Mouse (Mus musculus) adrenal gland, adult 8-10 months (tissue): ENCODE results near the gene Gabrr3. TPM values are rescaled to one million over a fixed set of nuclear protein-coding genes. Genes with fewer than 3 reads are reported as not detected.
"Not testable (repeated sequence)": the region's sequence is repeated elsewhere in the genome, so short reads cannot be mapped to it uniquely, and the experiment has no call there.

Source experiments
- DNase-seq: peaks from one replicate; pipeline ENCODE4 v3.0.0; 2022
- total RNA-seq, 4 experiments: library from RNA; stranded (reverse); gene quantifications; 2 replicates each; pipeline ENCODE4 v1.2.4; 2022

Gene Gabrr3
- total RNA-seq: not detected

DNA sequence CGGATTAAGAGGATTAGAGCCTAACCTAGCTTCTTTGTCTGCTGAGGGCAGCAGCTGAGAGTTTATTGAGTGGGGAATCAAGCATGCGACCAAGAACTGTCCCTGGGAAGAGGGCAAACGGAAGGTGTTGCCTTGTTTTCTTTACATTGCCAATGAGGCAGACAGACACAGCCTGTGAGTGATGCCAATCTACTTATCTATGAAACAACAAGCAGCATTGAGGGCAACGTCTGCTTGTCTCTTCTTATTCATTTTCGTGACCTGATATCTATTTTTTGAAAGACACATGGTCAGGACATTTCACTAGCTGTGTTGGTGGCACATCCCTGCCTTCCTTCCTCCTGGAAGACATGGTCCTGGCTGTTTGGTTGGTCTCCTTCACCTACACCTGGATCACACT, at the start of gene Gabrr3:
Gene Gabrr3, plus strand, starts transcription at position 301 of the 400 bp plus-strand sequence.
- no peak for DNase-seq

DNA sequence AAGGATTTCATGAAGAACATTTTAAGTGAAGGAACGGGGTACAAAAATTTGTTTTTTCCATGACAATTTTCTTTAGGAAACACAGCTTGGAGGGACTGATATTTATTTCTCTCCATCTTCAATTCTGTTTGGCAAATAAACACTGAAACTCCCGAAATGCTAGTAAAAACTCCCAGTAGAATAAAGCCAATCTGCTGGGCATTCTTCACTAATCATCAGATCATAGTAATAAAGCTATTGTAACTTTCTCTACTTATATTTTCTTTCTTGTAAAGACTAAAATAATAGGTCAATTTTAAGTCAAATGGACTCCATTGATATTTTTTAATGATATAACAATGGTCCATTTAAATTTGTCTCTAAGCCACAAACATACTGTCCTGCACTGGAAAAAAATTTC, 43.2 kb upstream of the Gabrr3 start, which contains the start of gene Olfr209:
Gene Olfr209, minus strand, starts transcription at position 101 of the 400 bp plus-strand sequence.
- DNase-seq: no peak

DNA sequence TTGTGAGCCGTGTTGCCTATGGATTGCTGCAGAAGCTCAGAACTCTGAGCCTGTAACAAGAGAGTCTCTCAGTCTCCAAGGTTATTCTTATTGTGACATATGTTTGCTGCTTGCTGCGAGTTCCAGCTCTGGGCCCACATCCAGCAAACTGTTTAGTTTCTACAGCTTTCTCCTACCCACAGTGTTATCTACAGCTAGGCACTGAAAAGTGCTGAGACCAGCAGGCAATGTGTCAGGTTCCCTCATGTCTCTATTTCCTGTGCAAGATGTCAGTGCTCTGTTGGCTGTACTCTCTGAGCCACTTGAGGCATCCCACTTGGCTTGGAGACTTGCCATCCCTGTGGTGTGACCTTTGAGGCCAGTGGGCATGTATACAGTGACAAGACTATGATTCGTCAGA, 13.8 kb upstream of the Gabrr3 start:
- no peak for DNase-seq

DNA sequence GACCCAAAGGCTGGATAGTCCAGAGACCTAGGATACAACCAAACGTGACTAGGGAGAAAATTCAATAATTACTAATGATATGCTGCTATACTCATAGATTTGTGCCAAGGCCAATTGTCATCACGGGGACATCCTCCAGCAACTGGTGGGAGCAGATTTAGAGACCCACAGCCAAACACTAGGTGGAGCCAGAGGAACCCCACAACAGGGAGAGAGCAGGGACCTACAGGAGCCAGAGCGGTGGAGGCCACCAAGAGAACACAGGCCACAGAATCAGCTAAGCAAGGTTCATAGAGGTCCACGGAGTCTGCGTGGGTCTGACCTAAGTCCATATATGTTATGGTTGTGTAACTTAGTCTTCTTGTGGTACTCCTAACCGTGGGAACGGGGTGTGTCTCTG, 6.0 kb upstream of the Gabrr3 start:
- DNase-seq: no peak

DNA sequence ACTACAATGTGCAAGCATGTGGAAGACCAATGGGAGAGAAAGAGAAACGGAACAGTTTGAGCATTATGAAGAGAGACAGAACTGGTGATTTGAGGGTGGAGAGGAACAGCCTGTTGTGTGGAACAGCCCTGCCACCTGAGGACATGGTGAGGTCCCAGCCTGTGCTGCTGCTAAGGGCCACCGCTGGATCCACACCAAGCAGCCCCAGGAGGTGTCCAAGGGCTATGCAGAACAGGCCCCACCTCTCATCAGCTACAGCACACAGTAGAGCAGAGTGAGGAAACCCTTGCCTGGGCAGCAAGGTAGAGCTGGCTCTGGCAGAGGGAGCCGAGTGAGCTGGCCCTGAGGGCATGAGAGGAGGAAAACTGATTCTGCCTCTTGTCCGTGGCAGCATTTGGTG, 5.1 kb upstream of the Gabrr3 start:
- DNase-seq: no peak

DNA sequence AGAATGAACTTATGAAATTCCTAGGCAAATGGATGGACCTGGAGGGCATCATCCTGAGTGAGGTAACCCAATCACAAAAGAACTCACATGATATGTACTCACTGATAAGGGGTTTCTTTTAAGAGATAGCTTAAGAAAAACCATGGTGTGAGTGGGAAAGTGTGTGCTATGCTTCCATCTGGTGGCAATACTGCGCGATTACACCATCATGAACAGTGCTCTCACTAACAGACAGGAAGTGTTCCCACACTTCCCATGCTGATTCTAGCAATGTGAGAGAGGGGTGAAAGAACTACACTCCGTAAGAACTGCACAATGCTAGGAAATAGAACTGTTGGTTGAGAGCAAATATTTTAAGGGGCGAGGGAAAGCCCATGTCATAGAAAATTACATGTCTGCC, 3.4 kb upstream of the Gabrr3 start:
- DNase-seq: no peak

DNA sequence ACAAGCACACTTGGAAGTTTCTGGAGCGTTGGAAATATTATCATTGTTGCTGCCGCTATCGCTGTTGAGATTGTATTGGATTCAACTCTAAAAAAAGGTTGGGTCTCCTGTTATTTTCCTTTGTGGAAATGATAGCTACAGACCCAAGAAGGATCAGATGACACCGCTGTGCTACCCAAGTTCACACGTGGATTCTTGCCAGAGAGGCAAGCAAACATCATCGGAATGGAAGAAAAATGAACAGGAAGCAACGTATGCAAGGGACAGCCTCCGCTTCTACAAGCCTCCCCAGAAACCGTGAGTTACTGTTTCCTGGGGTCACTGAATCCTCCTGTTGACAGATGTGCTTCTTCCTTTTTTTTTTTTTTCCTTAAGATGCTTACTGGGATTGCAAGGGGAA, 2.3 kb upstream of the Gabrr3 start:
- no peak for DNase-seq

DNA sequence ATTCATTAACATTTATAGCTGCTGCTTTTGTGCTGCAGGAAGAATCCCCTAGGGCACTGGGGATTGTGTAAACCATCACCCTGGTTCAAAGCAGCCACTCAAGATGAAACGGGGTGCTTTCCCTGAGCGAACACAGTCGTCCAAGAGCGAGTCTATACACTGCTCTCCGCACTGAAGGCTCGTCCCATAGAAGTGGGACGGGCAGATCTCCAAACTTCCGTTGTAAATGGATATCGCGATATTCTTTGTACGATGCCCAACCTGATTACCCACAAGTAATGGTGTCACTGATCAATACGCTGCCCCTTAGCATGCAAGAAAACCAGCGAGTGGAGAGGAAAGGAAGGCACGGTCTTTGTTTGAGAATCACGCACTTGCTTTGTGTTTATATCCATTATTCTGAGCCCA, 2.2 kb downstream of the Gabrr3 start:
- DNase-seq: no peak

DNA sequence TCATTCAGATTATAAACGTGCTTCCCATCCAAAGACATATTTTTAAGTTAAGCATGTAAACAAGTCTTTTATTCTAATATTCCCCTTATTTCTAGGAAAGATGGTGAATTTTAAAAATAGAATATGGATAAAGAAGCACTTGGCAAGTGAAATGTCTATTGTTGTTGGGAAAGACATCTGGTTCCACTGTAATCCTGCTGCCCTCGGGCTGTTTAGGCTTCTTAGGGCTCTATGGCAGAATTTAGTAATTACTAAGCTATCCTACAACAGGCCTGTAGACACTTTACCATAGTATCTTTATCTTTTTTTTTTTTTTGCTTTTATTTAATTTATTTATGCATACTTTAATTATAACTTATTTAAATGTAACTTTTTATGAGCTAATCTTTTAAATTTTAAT, 2.7 kb downstream of the Gabrr3 start:
- no peak for DNase-seq

DNA sequence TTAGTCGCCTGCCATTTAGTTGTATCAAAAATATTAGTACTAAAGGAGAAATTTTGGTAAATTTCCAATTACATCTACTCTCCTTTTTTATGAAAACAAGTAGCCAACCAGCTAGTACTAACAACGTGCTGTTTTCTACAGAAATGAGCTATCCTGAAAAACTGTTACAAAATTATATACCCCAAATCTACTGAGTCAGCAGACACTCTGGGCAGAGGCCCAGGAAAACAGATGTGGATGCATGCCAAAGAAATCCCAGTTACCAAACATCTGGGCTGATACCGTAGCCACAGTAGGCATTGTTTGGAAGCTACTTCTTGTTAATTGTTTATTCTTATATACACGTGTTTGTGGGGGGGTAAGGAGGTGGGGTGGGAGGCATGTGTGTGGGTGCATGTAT, 6.3 kb downstream of the Gabrr3 start:
- no peak for DNase-seq

DNA sequence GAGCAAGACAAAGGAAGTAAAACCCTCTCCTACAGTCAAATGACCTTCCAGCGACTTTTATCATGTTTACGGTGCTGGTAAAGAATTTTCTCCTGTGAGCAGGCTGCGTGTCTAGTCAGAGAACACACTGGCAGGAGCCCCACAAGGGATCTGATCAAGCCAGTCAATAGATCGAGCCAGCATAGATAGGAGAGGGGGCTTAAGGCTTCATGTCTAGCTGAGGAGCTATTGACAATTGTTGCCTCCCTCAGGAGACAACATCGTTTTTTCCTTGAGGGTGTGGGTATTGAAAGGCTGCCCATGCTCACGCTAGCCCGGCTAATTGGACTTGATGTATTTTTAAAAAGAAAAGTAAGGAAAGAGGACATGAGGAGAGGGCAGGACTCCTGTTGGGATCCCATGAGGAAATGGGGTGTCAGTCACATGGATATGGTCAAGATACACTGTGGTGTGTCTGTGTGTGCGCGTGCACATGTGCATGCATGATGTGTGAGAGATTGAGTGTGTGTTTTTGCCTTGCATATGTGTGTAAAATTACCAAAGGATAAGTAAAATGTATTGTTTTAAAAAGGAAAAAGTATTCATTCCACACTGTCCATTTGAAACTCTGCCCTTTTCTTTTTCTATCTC, 13.2 kb downstream of the Gabrr3 start:
- DNase-seq: no peak

DNA sequence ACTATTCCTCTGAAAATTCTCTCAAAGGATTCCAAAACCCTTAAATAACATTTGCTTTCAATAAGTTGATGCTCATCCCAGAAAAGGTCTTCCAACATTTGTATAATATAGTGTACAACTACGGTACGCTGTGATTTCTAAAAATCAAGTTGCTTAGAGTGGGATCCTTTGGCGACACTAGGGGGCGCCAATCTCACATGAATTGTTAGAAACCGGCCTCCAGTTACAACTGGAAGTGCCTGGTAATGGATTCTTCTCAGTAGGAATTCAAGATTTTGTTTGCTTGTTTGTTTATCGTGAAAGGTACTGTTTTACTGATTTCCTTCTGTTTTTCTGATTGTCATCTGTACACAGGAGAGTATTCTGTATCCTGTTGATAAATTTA, 13.7 kb downstream of the Gabrr3 start:
- peak; percentile 23 for DNase-seq

DNA sequence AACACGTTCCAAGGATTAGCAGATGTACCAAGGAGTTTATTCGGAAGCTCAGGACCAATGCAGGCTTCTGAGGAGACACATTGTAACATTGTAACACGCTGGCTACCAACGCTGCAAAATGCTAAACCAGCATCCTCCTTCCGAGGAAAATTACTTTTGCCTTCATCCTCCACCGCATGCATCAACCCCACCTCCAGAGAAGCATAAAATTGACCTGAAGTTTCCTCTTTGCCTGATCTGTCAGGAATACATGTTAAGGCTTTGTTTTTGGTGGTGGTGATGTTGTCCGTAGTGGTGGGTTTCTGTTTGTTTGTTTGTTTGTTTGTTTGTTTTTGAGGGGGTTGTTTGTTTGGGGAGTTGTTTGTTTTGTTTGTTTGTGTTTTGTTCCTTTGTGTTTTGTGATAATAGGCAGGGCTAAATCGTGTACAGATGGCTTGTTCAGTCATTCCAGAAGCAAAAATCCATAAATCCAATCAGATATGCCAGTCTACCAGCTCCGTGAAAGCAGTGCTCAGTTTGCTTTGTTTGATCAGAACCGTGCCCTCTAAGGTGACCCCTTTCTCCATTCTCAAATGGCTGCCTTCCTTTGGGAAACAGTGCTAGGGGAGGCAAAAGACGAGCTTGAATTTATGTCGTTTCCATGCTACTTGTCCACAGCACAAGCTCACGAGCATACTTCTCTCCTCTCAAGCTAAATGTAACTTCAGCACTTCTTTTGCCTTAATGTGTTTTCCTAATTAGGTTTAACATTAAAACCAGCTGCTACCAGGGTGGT, 14.6 kb downstream of the Gabrr3 start:
- DNase-seq: no peak

DNA sequence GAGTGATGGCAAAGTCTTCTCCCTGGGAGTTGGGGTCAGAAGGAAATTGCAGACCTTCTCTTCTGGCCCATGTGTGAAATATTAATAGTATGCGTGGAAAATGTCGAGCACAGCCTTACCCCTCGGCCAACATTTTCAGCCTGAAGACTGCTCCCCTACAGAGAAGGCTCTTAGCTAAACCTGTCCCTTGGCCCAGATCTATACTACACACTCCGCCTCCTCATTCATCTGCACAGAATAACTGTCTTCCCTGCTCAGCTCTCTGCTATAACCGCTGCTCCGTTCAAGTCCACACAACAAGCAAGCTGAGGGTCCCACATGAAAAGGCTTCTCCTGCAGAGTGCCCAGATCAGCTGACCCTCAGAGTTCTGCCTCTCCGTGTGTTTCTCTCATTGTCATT, 20.8 kb downstream of the Gabrr3 start:
- no peak for DNase-seq

DNA sequence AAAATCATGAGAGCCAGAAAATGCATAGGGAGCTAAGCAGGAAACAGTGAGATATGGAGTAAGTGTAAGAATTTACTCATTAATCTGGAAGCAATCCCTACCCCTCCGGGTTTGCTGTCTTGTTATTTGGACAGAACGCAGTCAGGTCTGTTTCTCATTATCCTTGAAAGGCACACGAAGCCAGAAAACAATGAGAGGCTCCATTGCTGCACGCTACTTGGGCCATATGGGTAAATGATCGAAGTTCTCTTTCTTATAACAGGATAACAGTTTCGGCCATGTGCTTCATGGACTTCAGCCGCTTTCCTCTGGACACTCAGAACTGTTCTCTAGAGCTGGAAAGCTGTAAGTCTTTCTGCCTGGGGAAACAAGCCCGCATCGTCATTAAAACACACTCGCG, 26.0 kb downstream of the Gabrr3 start:
- DNase-seq: no peak

DNA sequence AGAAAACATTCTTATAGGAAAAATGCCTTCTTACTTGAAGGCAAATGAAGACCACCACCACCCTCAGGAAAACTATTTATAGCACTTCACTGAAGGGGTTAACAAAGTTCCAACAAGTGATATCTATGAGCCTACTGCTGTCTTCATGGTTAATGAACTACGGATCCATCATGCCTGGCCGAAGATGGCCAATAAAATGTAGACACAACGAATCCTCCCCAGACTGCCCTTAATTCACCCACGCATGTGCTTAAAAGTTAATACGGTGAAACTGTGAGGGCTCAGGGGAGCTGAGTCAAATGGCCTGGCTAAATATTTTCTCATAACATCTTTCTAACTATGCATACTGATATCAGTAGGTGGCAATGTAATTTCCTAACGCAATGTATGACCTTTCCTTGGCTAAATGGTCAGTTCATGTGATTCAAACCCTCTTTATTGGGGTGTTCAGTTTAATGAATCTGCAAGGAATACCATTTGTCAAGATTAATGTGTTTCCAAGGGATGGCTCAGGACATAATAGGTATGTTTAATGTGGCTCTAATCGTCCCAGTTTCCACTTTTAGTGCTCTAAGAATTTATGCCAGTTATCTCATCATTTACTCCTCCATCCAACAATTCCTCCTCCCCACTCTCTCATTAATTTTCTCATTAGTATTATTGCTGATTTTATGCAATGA, 37.9 kb downstream of the Gabrr3 start:
- DNase-seq: no peak

DNA sequence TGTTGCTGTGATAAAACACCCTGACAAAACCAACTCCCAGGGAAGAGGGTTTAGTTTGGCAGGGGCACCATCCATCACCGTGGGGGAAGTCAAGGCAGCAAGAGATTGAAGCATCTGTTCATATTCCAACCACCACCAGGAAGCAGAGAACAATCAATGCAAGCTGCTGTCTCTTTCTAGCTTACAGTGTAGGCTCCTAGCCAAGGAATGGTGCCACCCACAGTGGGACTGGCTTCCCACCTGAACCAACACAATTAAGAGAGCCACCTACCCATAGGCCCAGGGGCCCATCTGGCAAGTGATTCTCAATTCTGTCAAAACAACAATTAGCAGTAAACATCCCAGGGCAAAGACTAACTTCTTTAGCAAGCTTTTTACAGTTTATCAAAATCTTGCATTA, 41.0 kb downstream of the Gabrr3 start:
- DNase-seq: no peak

DNA sequence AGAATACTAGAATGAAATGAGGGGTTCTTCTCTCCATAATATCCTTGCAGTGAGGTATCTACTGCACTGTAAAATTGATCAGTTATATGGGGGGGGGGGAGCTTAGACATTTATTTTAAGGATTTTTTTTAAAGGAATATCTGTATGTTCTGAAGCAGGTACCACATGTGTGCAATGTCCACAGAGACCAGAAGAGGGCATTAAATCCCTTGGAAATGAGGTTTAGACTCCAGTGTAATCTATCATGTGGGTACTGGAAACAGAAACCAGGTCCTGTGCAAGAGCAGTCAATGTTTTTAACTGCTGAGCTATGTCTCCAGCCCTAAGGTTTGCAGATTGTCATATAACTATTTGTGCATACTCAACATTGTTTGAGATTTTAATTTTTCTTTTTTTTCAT, 42.0 kb downstream of the Gabrr3 start:
- DNase-seq: no peak

DNA sequence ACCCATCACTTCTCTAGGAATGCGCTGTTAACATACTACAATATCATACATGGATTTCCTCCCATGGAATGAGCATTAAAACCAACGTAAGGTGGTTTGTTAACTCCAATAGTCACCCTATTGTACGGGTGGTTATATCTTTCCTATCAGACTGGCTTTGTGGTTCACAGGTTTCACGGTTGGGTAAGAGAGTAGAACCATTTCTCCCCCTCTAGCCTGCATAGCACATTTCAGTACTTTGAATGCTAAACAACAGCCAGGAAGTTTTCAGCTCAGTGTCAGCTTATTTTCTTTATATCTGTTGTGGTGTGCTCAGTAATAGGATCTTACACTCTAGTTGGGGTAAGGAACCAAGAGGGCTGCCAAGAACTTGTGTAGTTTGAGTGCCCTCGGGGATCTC, 44.7 kb downstream of the Gabrr3 start:
- DNase-seq: no peak

DNA sequence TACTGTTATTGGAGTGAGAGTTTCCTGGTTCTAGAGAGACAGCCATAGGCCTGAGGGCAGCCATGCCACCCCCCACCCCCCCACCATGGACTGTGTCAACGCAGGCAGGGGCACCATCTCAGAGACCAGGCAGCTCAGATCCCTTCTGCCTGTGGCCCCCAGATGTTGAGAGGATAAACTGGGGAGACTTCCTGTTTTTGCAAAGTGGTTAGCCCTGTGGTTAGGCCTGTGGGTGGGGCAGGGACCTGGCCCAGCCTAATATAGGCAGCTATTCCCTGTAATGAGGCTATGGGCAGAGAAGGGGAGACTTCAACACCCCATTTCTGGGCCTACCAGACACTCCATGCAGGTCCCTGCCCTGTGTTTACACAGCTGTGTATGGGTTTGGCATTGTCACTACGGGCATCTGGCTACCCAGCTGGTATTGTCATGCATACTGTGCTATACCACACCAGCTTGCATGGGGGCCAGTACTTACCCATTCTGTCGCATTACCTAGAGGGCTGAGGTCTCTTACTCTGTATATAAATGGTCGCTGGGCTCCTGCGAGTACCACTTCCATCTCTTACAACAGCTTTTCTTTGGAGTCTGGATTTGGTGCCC, 52.2 kb downstream of the Gabrr3 start:
- DNase-seq: not testable (repeated sequence)

DNA sequence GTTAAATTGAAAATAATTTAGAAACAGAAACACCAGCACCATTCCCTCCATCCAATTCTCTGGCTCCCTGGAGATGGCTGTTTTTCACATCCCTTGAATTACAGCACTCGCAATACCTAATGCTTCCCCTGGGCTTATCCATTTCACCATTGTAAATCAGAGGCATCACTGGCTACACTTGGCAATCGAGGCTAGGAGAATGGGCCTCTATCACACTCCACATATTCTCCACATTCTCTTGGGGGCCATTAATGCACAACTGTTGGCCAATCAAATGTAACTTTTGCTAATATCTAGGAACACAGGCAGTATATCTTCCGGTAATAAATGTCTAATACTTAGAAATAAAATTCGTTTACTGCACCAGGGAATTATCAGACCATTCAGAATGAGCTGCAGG, 56.4 kb downstream of the Gabrr3 start:
- no peak for DNase-seq

DNA sequence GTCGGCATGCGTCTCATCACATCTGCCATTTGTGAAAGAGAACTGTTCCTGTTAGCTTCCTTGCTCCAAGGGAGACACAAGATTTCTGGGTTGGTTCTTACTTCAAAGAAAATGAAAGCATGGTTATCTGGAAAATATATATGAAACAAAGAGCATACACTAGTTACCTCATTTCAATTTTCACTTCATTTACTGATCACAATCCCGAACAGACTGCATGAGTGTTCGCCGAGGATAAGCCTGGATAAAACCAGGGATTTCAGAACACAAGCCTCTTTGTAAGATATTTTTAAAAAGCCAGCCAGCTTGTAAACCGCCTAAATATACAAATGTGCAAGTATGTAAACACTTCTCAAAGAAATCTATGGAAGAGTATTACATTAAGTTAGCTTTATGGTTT, 56.8 kb downstream of the Gabrr3 start:
- DNase-seq: no peak

DNA sequence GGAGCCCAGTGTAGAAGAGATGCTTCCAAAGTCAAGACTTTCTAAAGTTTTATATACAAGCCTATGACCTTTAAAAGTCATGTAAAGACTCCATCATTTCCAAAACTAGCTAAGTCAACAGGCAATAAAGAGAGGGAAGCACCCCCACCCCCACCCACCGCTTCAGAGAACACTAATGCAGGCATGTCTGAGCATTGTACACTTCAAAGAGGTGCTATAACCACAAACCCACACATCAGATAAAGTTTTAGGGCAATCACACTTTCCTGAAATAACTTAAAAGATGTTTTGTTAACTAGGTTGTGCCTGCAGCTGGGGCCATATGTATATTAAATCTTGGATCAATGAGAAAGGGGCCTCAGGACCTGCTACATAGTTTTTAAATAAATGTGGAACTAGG, 62.7 kb downstream of the Gabrr3 start:
- no peak for DNase-seq
